Mouse (Mus musculus): Measurements from ENCODE around the gene Asna1. TPM values are rescaled to one million over a fixed set of nuclear protein-coding genes. Genes with fewer than 3 reads are reported as not detected.

The Asna1 gene
- polyA plus RNA-seq (2012; ENCODE audit: low replicate concordance) = 115 and 306 TPM in 2 replicates

GRCm38 (mm10) chr8:85025098-85025932, at the start of gene Asna1:
TSS of gene Asna1 (minus strand) at chr8:85025281.

DNA sequence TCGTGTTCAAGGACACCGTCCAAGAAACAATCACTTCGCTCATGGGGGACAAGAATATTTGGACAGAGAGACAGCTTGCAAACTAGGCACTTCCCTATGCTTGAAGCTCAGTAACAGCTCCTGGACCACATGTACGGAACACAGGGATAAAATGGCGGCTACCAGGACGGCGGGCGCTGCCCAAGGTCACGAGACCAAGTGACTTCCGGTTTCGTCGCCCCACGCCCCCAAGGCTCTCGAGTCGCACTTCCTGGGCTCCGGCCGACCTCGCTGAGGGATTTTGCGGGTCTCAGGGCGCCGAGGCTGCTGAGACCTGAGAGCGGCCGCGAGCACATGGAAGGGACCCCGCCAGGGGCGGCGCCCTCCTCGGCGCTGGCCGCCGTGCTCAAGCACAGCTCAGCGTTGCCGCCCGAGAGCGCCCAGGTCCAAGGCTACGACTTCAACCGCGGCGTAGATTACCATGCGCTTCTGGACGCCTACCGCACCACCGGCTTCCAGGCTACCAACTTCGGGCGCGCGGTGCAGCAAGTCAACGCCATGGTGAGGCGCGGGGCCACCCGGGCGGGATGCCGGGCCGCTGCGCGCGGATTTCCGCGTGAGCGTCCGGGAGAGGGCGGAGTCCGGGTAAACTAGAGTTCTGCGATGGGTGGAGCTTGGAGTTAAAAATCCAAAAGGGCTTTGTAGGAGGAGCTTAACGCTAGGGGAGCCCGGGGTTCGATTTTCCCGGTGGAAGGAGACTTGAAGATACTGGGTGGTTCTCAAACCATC, 46.6 kb upstream of the Asna1 start, which contains the start of gene Dhps:
Dhps (plus strand) TSS at position 244 of the 768 bp plus-strand sequence.

DNA sequence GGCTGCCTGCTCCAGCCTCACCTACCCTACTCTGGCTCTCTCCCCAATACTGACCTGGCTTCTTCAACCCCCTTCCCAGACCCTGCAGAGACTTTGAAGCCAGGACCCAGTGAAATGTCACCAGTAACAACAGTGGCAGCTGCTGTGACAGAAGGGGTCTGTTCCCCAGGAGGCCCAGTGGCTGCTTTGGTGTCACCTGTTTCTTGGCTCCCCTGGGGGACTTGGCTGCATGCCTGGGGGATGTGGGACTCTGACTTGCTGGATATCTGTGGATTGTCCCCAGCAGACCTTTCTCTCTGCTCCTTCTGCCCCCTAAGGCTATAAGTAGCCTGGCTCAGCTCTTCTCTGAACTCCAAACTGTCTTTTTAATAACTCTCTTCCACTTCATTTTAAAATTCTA, 42.9 kb upstream of the Asna1 start, which contains the start of gene Gm5741:
Gm5741 (minus strand) TSS at position 1 of the 400 bp plus-strand sequence.

GRCm38 (mm10) chr8:85059879-85060616, 35.0 kb upstream of the Asna1 start, which contains the start of gene Fbxw9:
TSS of gene Fbxw9 (plus strand) at chr8:85060055.

GRCm38 (mm10) chr8:85036718-85037365, 11.8 kb upstream of the Asna1 start, which contains the start of gene Tnpo2:
TSS of gene Tnpo2 (plus strand) at chr8:85036915.

GRCm38 (mm10) chr8:85026670-85027515, 1.8 kb upstream of the Asna1 start, which contains the start of gene Trir:
TSS of gene Trir (plus strand) at chr8:85026823.

DNA sequence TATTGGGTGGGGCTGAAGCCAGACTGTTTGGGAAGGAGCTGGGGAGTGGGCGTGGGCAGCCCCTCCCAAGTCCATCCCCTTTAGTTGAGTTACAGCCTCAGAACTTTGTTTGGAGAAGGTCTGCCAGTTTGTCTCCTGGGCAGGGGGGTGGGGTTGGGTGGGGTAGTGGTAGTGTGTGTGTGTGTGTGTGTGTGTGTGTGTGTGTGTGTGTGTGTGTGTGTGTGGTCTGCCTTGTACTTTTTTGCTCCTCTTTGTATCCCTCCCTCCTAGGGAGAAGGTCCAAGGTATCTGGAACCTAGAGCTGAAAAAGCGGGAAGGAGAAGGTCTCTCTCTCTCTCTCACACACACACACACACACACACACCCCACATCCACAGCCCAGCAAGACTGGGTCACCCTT, 10.7 kb downstream of the Asna1 start, which contains the start of gene Best2:
Best2 (minus strand) TSS at position 101 of the 400 bp plus-strand sequence.

GRCm38 (mm10) chr8:84990349-84990748, 34.7 kb downstream of the Asna1 start, which contains the start of gene Hook2:
TSS of gene Hook2 (plus strand) at chr8:84990603.

GRCm38 (mm10) chr8:84978248-84978940, 46.7 kb downstream of the Asna1 start, which contains the start of gene Junb:
TSS of gene Junb (minus strand) at chr8:84978718.

DNA sequence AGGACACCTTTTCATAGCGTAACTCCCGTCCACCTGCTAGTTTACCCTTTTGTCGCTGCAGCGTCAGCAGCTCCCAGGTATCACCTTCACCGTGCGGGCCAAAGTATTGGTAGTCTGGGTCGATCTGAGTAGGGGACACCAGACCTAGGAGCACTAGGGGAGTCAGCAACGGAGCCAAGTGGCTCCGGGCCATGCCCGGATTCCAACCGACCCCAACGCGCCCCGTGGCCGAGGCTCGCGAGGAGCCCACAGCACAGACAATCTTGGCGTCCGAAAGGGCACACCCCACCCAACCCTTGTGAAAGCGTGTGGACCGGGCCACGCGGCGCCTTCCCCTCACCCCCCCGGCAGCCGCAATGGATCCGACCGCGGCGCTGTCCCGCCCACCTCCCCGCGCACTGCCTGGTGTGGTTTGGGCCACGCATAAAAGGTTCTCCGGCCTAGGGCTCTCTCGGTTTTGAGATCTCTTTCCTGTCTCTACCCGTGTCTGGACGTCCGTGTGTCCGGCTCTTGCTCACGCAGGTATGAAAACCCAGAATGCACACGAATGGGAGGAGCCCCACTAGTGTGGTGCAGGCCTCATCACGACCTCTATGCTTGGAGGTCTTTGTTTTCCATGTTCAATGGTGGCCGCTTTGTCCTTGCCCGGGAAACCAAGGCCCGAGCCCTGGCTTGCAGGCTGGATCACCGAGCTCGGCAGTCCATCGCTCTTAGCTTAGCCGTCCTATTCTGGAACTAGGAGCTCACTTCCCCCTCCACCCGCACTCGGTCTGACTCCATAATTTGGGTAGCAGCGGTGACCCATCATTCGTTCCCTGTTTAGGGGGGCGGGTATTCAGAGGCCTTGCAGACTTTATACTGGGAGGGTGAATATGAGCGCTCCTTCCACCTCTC, 55.6 kb downstream of the Asna1 start, which contains the start of the genes Gm49661, Prdx2 and Rnaseh2a:
Gm49661 (minus strand) TSS at position 193 of the 894 bp plus-strand sequence.
Prdx2 (plus strand) TSS at position 347 of the 894 bp plus-strand sequence.
Rnaseh2a (minus strand) TSS at position 527 of the 894 bp plus-strand sequence.

Other genes with a start within 250 kb of the Asna1 start
- gene Nfix, start 224.9 kb downstream of the Asna1 start, polyA plus RNA-seq (2012; ENCODE audit: low replicate concordance) = 88.8 and 111 TPM in 2 replicates
- 1.6 and 2.0 TPM in 2 replicates for gene Dand5, start 202.5 kb downstream of the Asna1 start, polyA plus RNA-seq (2012; ENCODE audit: low replicate concordance)
- gene Gadd45gip1, start 193.8 kb downstream of the Asna1 start, polyA plus RNA-seq (2012; ENCODE audit: low replicate concordance) = 50.6 and 92.7 TPM in 2 replicates
- 1,135 and 1,429 TPM in 2 replicates for gene Rad23a, start 184.6 kb downstream of the Asna1 start, polyA plus RNA-seq (2012; ENCODE audit: low replicate concordance)
- gene Calr, start 178.3 kb downstream of the Asna1 start, polyA plus RNA-seq (2012; ENCODE audit: low replicate concordance) = 243 and 806 TPM in 2 replicates
- 41.5 and 103 TPM in 2 replicates for gene Farsa, start 168.3 kb downstream of the Asna1 start, polyA plus RNA-seq (2012; ENCODE audit: low replicate concordance)
- 58.0 and 82.4 TPM in 2 replicates for gene Syce2, start 153.2 kb downstream of the Asna1 start, polyA plus RNA-seq (2012; ENCODE audit: low replicate concordance)
- gene Gcdh, start 131.4 kb downstream of the Asna1 start, polyA plus RNA-seq (2012; ENCODE audit: low replicate concordance) = 47.9 and 84.2 TPM in 2 replicates
- 1,095 and 1,669 TPM in 2 replicates for gene Klf1, start 123.4 kb downstream of the Asna1 start, polyA plus RNA-seq (2012; ENCODE audit: low replicate concordance)
- 14.5 and 50.4 TPM in 2 replicates for gene Dnase2a, start 116.7 kb downstream of the Asna1 start, polyA plus RNA-seq (2012; ENCODE audit: low replicate concordance)
- gene Mast1, start 87.9 kb downstream of the Asna1 start, polyA plus RNA-seq (2012; ENCODE audit: low replicate concordance) = 0.66 and 1.1 TPM in 2 replicates
- gene Rtbdn, start 78.3 kb downstream of the Asna1 start, polyA plus RNA-seq (2012; ENCODE audit: low replicate concordance) = not detected in 2 replicates
- not detected in 2 replicates for gene Gm49661, start 55.8 kb downstream of the Asna1 start, polyA plus RNA-seq (2012; ENCODE audit: low replicate concordance)
- 98.3 and 368 TPM in 2 replicates for gene Prdx2, start 55.7 kb downstream of the Asna1 start, polyA plus RNA-seq (2012; ENCODE audit: low replicate concordance)
- 523 and 1,249 TPM in 2 replicates for gene Rnaseh2a, start 55.5 kb downstream of the Asna1 start, polyA plus RNA-seq (2012; ENCODE audit: low replicate concordance)
- gene Junb, start 46.6 kb downstream of the Asna1 start, polyA plus RNA-seq (2012; ENCODE audit: low replicate concordance) = 244 and 401 TPM in 2 replicates
- 8.4 and 10.8 TPM in 2 replicates for gene Hook2, start 34.7 kb downstream of the Asna1 start, polyA plus RNA-seq (2012; ENCODE audit: low replicate concordance)
- gene Best2, start 10.8 kb downstream of the Asna1 start, polyA plus RNA-seq (2012; ENCODE audit: low replicate concordance) = 0.15 TPM in 1 of 2 replicates, not detected in the other
- gene Trir, start 1.5 kb upstream of the Asna1 start, polyA plus RNA-seq (2012; ENCODE audit: low replicate concordance) = 189 and 354 TPM in 2 replicates
- 9.4 and 25.7 TPM in 2 replicates for gene Tnpo2, start 11.6 kb upstream of the Asna1 start, polyA plus RNA-seq (2012; ENCODE audit: low replicate concordance)
- 8.5 and 14.5 TPM in 2 replicates for gene Fbxw9, start 34.8 kb upstream of the Asna1 start, polyA plus RNA-seq (2012; ENCODE audit: low replicate concordance)
- gene Gm5741, start 42.7 kb upstream of the Asna1 start, polyA plus RNA-seq (2012; ENCODE audit: low replicate concordance) = not detected in 2 replicates
- gene Dhps, start 46.5 kb upstream of the Asna1 start, polyA plus RNA-seq (2012; ENCODE audit: low replicate concordance) = 54.9 and 75.7 TPM in 2 replicates
- gene Wdr83os, start 55.5 kb upstream of the Asna1 start, polyA plus RNA-seq (2012; ENCODE audit: low replicate concordance) = 2.5 and 39.0 TPM in 2 replicates
- 6.1 and 19.9 TPM in 2 replicates for gene Wdr83, start 56.0 kb upstream of the Asna1 start, polyA plus RNA-seq (2012; ENCODE audit: low replicate concordance)
- gene Man2b1, start 58.0 kb upstream of the Asna1 start, polyA plus RNA-seq (2012; ENCODE audit: low replicate concordance) = 2.8 and 9.6 TPM in 2 replicates
- 0.08 TPM in 1 of 2 replicates, not detected in the other for gene Zfp791, start 97.8 kb upstream of the Asna1 start, polyA plus RNA-seq (2012; ENCODE audit: low replicate concordance)
- gene Cks1brt, start 126.6 kb upstream of the Asna1 start, polyA plus RNA-seq (2012; ENCODE audit: low replicate concordance) = not detected in 2 replicates
- not detected in 2 replicates for gene Olfr371, start 200.7 kb upstream of the Asna1 start, polyA plus RNA-seq (2012; ENCODE audit: low replicate concordance)

Data from leukemia stem cell, adult 10-12 weeks (primary cell).